Mouse (Mus musculus) sigmoid colon, adult 10 weeks (tissue): ENCODE data around the gene Tbc1d8. TPM values are rescaled to one million over a fixed set of nuclear protein-coding genes. Genes with fewer than 3 reads are reported as not detected.

Source experiments
- polyA plus RNA-seq: library from polyadenylated mRNA; stranded (reverse); fragments of 350-450 nt; fragmentation: Illumina TruSeq; extraction: RNeasy Lipid Tissue Mini Kit (QIAGEN cat#74804); gene quantifications from one replicate; pipeline ENCODE4 v1.2.3, GENCODE M21; 2014; ENCODE audit warnings: low read depth, low replicate concordance

Tbc1d8 gene
- 33.3 TPM for polyA plus RNA-seq

GRCm38 (mm10) chr1:39478057-39478895 is at the start of gene Tbc1d8:
Gene Tbc1d8 (minus strand): TSS chr1:39478755.

GRCm38 (mm10) chr1:39367601-39368266 is 110.8 kb downstream of the Tbc1d8 start, which contains the start of gene Rpl31:
Gene Rpl31 (plus strand): TSS chr1:39367842.

Other genes with a start within 250 kb of the Tbc1d8 start
- 228 TPM for gene Rpl31, start 110.9 kb downstream of the Tbc1d8 start, polyA plus RNA-seq
- gene Cnot11, start 56.2 kb upstream of the Tbc1d8 start, polyA plus RNA-seq: 43.4 TPM
- gene Rnf149, start 98.7 kb upstream of the Tbc1d8 start, polyA plus RNA-seq: 91.0 TPM
- 0.73 TPM for gene Creg2, start 172.7 kb upstream of the Tbc1d8 start, polyA plus RNA-seq
- gene Rfx8, start 242.2 kb upstream of the Tbc1d8 start, polyA plus RNA-seq: not detected